Mouse (Mus musculus) lung, postnatal 0 days (tissue): ENCODE results near the gene Gbf1.

Experiments used
- CTCF ChIP-seq: IDR thresholded peaks from 2 replicates; pipeline ENCODE4 v1.5.1; 2016; ENCODE audit warnings: antibody characterized with exemption, mild to moderate bottlenecking
- EP300 ChIP-seq: IDR thresholded peaks from 2 replicates; pipeline ENCODE4 v1.6.1; 2016; ENCODE audit warnings: antibody characterized with exemption, mild to moderate bottlenecking, control low read depth

DNA sequence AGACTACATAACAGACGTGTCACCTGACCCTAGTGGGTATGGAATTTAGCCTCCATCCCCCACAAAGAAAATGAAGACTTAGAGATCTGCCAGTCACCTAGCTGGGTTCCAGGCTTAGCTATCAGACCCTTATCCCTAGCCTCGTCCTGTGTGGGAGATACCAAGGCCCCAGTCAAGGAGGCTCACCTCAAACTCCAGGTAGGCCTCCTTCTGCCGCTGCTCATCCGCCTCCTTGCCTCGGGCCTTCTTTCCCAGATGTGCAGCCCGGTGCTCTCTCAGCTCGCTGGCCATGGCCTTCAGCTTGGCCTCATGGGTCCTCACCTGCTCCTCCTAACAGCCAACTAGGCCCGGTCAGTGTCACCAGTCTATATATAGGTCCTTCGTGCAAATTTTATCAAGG is 160.8 kb downstream of the Gbf1 start:
- TF ChIP-seq CTCF = no peak
- no peak for TF ChIP-seq EP300
